Mouse (Mus musculus) limb, embryonic 11.5 days (tissue): ENCODE measurements around the gene Pkig. TPM values are rescaled to one million over a fixed set of nuclear protein-coding genes. Genes with fewer than 3 reads are reported as not detected.
"Not testable (repeated sequence)": the region's sequence is repeated elsewhere in the genome, so short reads cannot be mapped to it uniquely, and the experiment has no call there.

Experiments used
- ATAC-seq: fragments of 200-750 bp; cut with Nextera tagmentation; 2 replicates; pipeline ENCODE4 v1.8.0; 2017; ENCODE audit warnings: low read depth; ENCODE audit not compliant: insufficient number of reproducible peaks, low FRiP score, low TSS enrichment
- DNase-seq: peaks from one replicate; pipeline ENCODE4 v3.0.0-alpha.2; 2015; ENCODE audit warnings: low spot score
- H3K27ac ChIP-seq: fragments of 300-500 bp; sonication (generic); replicated peaks from 2 replicates; pipeline ENCODE4 v1.5.1; 2014; ENCODE audit warnings: low read depth, mild to moderate bottlenecking, low read length
- H3K27me3 ChIP-seq: fragments of 300-500 bp; sonication (generic); 2 replicates; pipeline ENCODE4 v1.6.1; 2014; ENCODE audit warnings: mild to moderate bottlenecking, low read length, mixed read lengths; ENCODE audit not compliant: control insufficient read depth, insufficient read depth
- H3K36me3 ChIP-seq: fragments of 300-500 bp; sonication (generic); 2 replicates; pipeline ENCODE4 v1.6.1; 2014; ENCODE audit warnings: mild to moderate bottlenecking, low read length, moderate library complexity, mixed read lengths; ENCODE audit not compliant: control insufficient read depth, insufficient read depth
- H3K4me1 ChIP-seq: fragments of 300-500 bp; sonication (generic); 2 replicates; pipeline ENCODE4 v1.6.1; 2014; ENCODE audit warnings: low read length, mixed read lengths; ENCODE audit not compliant: control insufficient read depth, insufficient read depth
- H3K4me2 ChIP-seq: fragments of 300-500 bp; sonication (generic); 2 replicates; pipeline ENCODE4 v1.6.1; 2014; ENCODE audit warnings: low read depth, mild to moderate bottlenecking, moderate library complexity; ENCODE audit not compliant: severe bottlenecking
- H3K4me3 ChIP-seq: fragments of 300-500 bp; sonication (generic); 2 replicates; pipeline ENCODE4 v1.5.1; 2014; ENCODE audit warnings: low read depth, low read length
- H3K9ac ChIP-seq: fragments of 300-500 bp; sonication (generic); 2 replicates; pipeline ENCODE4 v1.6.1; 2014; ENCODE audit warnings: mild to moderate bottlenecking, low read length
- H3K9me3 ChIP-seq: fragments of 300-500 bp; sonication (generic); 2 replicates; pipeline ENCODE4 v1.6.1; 2016; ENCODE audit warnings: low read length; ENCODE audit not compliant: control insufficient read depth
- WGBS: fragments of 180-500 bp; shearing (Covaris S2); extraction: QIAGEN DNeasy Blood & Tissue Kit; methylation state at CpG from one replicate; pipeline ENCODE4 v1.1.7; 2014; 5-methylcytosine and 5-hydroxymethylcytosine counted together
- polyA plus RNA-seq: library from polyadenylated mRNA; unstranded; fragments of >200 nt; fragmentation: Nextera tagmentation; extraction: Ambion mirVana; gene quantifications from 2 replicates; pipeline ENCODE4 v1.2.1, GENCODE M21; 2014

Gene Pkig
- polyA plus RNA-seq, 1 experiment from 2014 or later, result 177 TPM

- DNase-seq (no peak), ATAC-seq (no peak)
- no peak overlapping the region for H3K4me3 ChIP-seq
- H3K4me2 ChIP-seq, result no peak overlapping the region
- WGBS, result 94% methylated on average over 3 of the region's 3 CpGs
- H3K27ac ChIP-seq, result no peak overlapping the region
- no peak overlapping the region for H3K9ac ChIP-seq
- no peaks in the 10 kb centered on the region for H3K27me3 ChIP-seq
- H3K4me1 ChIP-seq, result peaks cover 8% of the 10 kb centered on the region
- H3K9me3 ChIP-seq, result no peaks in the 10 kb centered on the region
- no peaks in the 10 kb centered on the region for H3K36me3 ChIP-seq
These were observed 18.6 kb downstream of the Pkig start for GRCm38 (mm10) chr2:163676745-163677144.

GRCm38 (mm10) chr2:163682344-163682743, 24.2 kb downstream of the Pkig start:
- 88% methylated on average over 2 of the region's 2 CpGs for WGBS
- no peak overlapping the region for H3K27ac ChIP-seq
- DNase-seq (no peak), ATAC-seq (no peak)
- no peaks in the 10 kb centered on the region for H3K27me3 ChIP-seq
- H3K36me3 ChIP-seq, result no peaks in the 10 kb centered on the region
- H3K9ac ChIP-seq, result no peak overlapping the region
- H3K4me2 ChIP-seq, result no peak overlapping the region
- H3K9me3 ChIP-seq, result no peaks in the 10 kb centered on the region
- H3K4me3 ChIP-seq, result no peak overlapping the region
- H3K4me1 ChIP-seq, result no peaks in the 10 kb centered on the region; the same call in 1 of the 2 replicates

- Histone ChIP-seq H3K4me1 (no peaks in the 10 kb centered on the region; the same call in 1 of the 2 replicates), H3K9me3 (no peaks in the 10 kb centered on the region), H3K36me3 (no peaks in the 10 kb centered on the region), H3K4me2 (no peak overlapping the region), H3K27ac (no peak overlapping the region), H3K27me3 (no peaks in the 10 kb centered on the region), H3K9ac (no peak overlapping the region), H3K4me3 (no peak overlapping the region)
- WGBS, result 70% methylated on average over 4 of the region's 4 CpGs
- no peak for ATAC-seq
- DNase-seq, result no peak
These were observed 27.1 kb downstream of the Pkig start for GRCm38 (mm10) chr2:163685287-163685686.

- Histone ChIP-seq H3K4me3 (no peak overlapping the region), H3K4me1 (no peaks in the 10 kb centered on the region; the same call in 1 of the 2 replicates), H3K4me2 (no peak overlapping the region), H3K27me3 (no peaks in the 10 kb centered on the region), H3K9ac (no peak overlapping the region), H3K36me3 (no peaks in the 10 kb centered on the region), H3K9me3 (no peaks in the 10 kb centered on the region), H3K27ac (no peak overlapping the region)
- no peak for ATAC-seq
- 56% methylated on average over 6 of the region's 6 CpGs for WGBS
- DNase-seq, result no peak
These were observed 27.6 kb downstream of the Pkig start for GRCm38 (mm10) chr2:163685761-163686200.

GRCm38 (mm10) chr2:163686233-163686632, 28.0 kb downstream of the Pkig start:
- Histone ChIP-seq H3K4me3 (no peak overlapping the region), H3K27me3 (no peaks in the 10 kb centered on the region), H3K36me3 (no peaks in the 10 kb centered on the region), H3K4me2 (no peak overlapping the region), H3K9ac (no peak overlapping the region), H3K27ac (no peak overlapping the region), H3K4me1 (no peaks in the 10 kb centered on the region; the same call in 1 of the 2 replicates), H3K9me3 (no peaks in the 10 kb centered on the region)
- WGBS, result 83% methylated on average over 5 of the region's 5 CpGs
- no peak for ATAC-seq
- DNase-seq, result no peak

- Histone ChIP-seq H3K27ac (no peak overlapping the region), H3K4me3 (no peak overlapping the region), H3K4me2 (no peak overlapping the region), H3K4me1 (no peaks in the 10 kb centered on the region; the same call in 1 of the 2 replicates), H3K9me3 (no peaks in the 10 kb centered on the region), H3K9ac (no peak overlapping the region), H3K27me3 (no peaks in the 10 kb centered on the region), H3K36me3 (no peaks in the 10 kb centered on the region)
- DNase-seq, result no peak
- WGBS, result 69% methylated on average over 3 of the region's 3 CpGs
- no peak for ATAC-seq
These were observed 28.7 kb downstream of the Pkig start for GRCm38 (mm10) chr2:163686886-163687285.

GRCm38 (mm10) chr2:163688377-163688776, 30.2 kb downstream of the Pkig start:
- H3K4me1 ChIP-seq, H3K27ac ChIP-seq, H3K9me3 ChIP-seq, H3K27me3 ChIP-seq, H3K36me3 ChIP-seq, ATAC-seq, H3K4me3 ChIP-seq, H3K9ac ChIP-seq, H3K4me2 ChIP-seq, DNase-seq: not testable (repeated sequence)
- WGBS, result 96% methylated on average over 1 of the region's 1 CpGs

GRCm38 (mm10) chr2:163689771-163690170, 31.6 kb downstream of the Pkig start:
- no peak for ATAC-seq
- Histone ChIP-seq H3K9ac (no peak overlapping the region), H3K36me3 (no peaks in the 10 kb centered on the region), H3K27ac (no peak overlapping the region), H3K27me3 (no peaks in the 10 kb centered on the region), H3K9me3 (no peaks in the 10 kb centered on the region), H3K4me1 (no peaks in the 10 kb centered on the region; the same call in 1 of the 2 replicates), H3K4me2 (no peak overlapping the region), H3K4me3 (no peak overlapping the region)
- no peak for DNase-seq
- 90% methylated on average over 3 of the region's 3 CpGs for WGBS
